Mouse (Mus musculus) left cerebral cortex, postnatal 36 days (tissue): ENCODE data around the gene Ano10. TPM values are rescaled to one million over a fixed set of nuclear protein-coding genes. Genes with fewer than 3 reads are reported as not detected.
"Not testable (repeated sequence)": the region's sequence is repeated elsewhere in the genome, so short reads cannot be mapped to it uniquely, and the experiment has no call there.

Experiments used
- DNase-seq, 2 experiments: peaks; one replicate each; pipeline ENCODE4 v3.0.0; 2021 to 2022; ENCODE audit warnings: low spot score in 2 of 2, mixed read lengths in 1 of 2
- intact Hi-C: fragments of 180-260 bp; cut with DNase I; formaldehyde crosslinking; loops from one replicate; pipeline ENCODE4 v1.15.1; 2025
- total RNA-seq, 2 experiments: library from RNA; stranded (reverse); gene quantifications; 2 replicates each; pipeline ENCODE4 v1.2.3; 2021

Ano10 gene
- total RNA-seq, 2 experiments from 2014 or later: 27.4 to 30.3 TPM

- DNase-seq: no peak
- intact Hi-C loops: no loop called here
Observed at GRCm38 (mm10) chr9:122177256-122178220, 116.7 kb downstream of the Ano10 start.

GRCm38 (mm10) chr9:122174723-122175122 is 119.5 kb downstream of the Ano10 start:
- intact Hi-C loops: no loop called here
- DNase-seq: no peak

- intact Hi-C loops: no loop called here
Observed at GRCm38 (mm10) chr9:122173405-122174233, 120.6 kb downstream of the Ano10 start.

GRCm38 (mm10) chr9:122172612-122173186 is 121.5 kb downstream of the Ano10 start:
- intact Hi-C loops: no loop called here
- DNase-seq: no peak

More at GRCm38 (mm10) chr9:122173405-122174233, 120.6 kb downstream of the Ano10 start:
- DNase-seq: no peak

GRCm38 (mm10) chr9:122169901-122170300 is 124.3 kb downstream of the Ano10 start:
- DNase-seq: no peak
- intact Hi-C loops: no loop called here

- DNase-seq, intact Hi-C loops: not testable (repeated sequence)
Observed at GRCm38 (mm10) chr9:122167719-122168118, 126.5 kb downstream of the Ano10 start.

GRCm38 (mm10) chr9:122164535-122164934 is 129.7 kb downstream of the Ano10 start:
- intact Hi-C loops: no loop called here
- no peak for DNase-seq

GRCm38 (mm10) chr9:122157079-122157441 is 137.2 kb downstream of the Ano10 start:
- intact Hi-C loops: no loop called here
- DNase-seq: peak in 1 of 2 experiments; percentile 58

- intact Hi-C loops: no loop called here
- DNase-seq: no peak
Observed at GRCm38 (mm10) chr9:122156389-122157078, 137.7 kb downstream of the Ano10 start.

GRCm38 (mm10) chr9:122155193-122155592 is 139.0 kb downstream of the Ano10 start:
- DNase-seq: no peak
- intact Hi-C loops: no loop called here

- intact Hi-C loops: no loop called here
- no peak for DNase-seq
Observed at GRCm38 (mm10) chr9:122153436-122153835, 140.8 kb downstream of the Ano10 start.

GRCm38 (mm10) chr9:122152501-122152900 is 141.7 kb downstream of the Ano10 start:
- no peak for DNase-seq
- intact Hi-C loops: no loop called here

- no peak for DNase-seq
- intact Hi-C loops: no loop called here
Observed at GRCm38 (mm10) chr9:122152063-122152462, 142.2 kb downstream of the Ano10 start.

- intact Hi-C loops: no loop called here
- DNase-seq: no peak
Observed at GRCm38 (mm10) chr9:122149997-122150826, 144.0 kb downstream of the Ano10 start.

- intact Hi-C loops: no loop called here
- DNase-seq: no peak
Observed at GRCm38 (mm10) chr9:122148356-122148755, 145.9 kb downstream of the Ano10 start.

GRCm38 (mm10) chr9:122146124-122146870 is 147.9 kb downstream of the Ano10 start:
- no peak for DNase-seq
- intact Hi-C loops: no loop called here

- intact Hi-C loops: no loop called here
- no peak for DNase-seq
Observed at GRCm38 (mm10) chr9:122145677-122146076, 148.5 kb downstream of the Ano10 start.

- DNase-seq: no peak
- intact Hi-C loops: no loop called here
Observed at GRCm38 (mm10) chr9:122144776-122145175, 149.4 kb downstream of the Ano10 start.
